Mouse (Mus musculus): ENCODE results near the gene Nfatc2ip.

- TF ChIP-seq POLR2A (IDR thresholded peaks at IDR 0.05; ENCODE audit: control insufficient read depth, low read depth, low read length) (no peak), CTCF (IDR thresholded peaks at IDR 0.05; ENCODE audit: control insufficient read depth, insufficient read depth, insufficient replicate concordance, low read depth, low read length) (no peak)
Observed at GRCm38 (mm10) chr7:126417045-126417444, 20.5 kb upstream of the Nfatc2ip start.

Measured in testis, adult 2 months (tissue).